Mouse (Mus musculus) monocyte, adult 5-6 weeks (primary cell): Measurements from ENCODE around the gene Il17rd. TPM values are rescaled to one million over a fixed set of nuclear protein-coding genes. Genes with fewer than 3 reads are reported as not detected.

Source experiments
- ATAC-seq: fragments of 153-309, 156-312 bp; replicated peaks from 2 replicates; pipeline ENCODE4 v1.8.0; 2017; ENCODE audit warnings: mild to moderate bottlenecking; ENCODE audit not compliant: low TSS enrichment, insufficient number of reproducible peaks, severe bottlenecking, poor library complexity, low FRiP score
- total RNA-seq: library from RNA; stranded (forward); fragments of 200-1000, 200-491, 200-594 nt; gene quantifications from 3 replicates; pipeline ENCODE4 v1.2.3, GENCODE M21; 2017

Gene Il17rd
- total RNA-seq, 1 experiment from 2014 or later, result 0.29 TPM

- no peak for ATAC-seq
These were observed 83.9 kb downstream of the Il17rd start for GRCm38 (mm10) chr14:27122646-27123045.

- no peak for ATAC-seq
These were observed 84.8 kb downstream of the Il17rd start for GRCm38 (mm10) chr14:27123543-27123942.

DNA sequence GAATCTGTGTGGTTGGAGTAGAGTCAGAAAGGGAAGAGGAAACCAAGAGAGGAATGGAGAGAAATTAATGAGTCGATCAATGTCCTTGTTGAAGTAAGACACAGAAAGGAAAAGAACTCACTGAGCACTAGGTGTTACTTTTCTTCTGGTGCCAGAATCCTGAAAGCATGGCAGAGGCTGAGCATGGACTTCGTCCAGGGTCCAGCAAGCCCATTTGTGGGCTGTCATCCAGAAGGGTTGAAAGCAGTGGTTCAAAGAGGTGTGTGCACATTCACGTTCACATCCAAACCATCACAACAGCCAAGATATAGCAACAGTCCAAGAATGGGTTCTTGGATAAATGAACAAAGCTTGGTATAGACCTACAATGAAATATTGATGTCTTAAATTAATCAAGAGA, 91.3 kb downstream of the Il17rd start:
- ATAC-seq, result no peak

DNA sequence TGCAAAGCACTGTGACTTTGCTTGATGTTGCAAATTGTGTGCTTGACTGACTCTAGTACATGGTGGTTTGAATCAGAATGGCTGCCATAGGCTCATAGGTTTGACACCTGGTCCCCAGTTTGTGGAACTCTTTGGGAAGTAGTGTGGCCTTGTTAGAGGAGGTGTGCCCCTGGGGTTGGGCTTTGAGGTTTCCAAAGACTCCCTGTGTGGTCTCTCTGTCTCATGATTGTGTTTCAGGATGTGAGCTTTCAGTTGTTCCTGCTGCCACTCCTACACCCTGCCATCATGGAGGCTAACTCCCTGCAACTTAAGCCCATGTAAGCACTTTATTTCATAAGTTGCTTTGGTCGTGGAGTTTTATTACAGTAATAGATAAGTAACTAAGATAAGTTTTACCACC, 91.9 kb downstream of the Il17rd start:
- no peak for ATAC-seq

- no peak for ATAC-seq
These were observed 92.8 kb downstream of the Il17rd start for GRCm38 (mm10) chr14:27131521-27131920.

GRCm38 (mm10) chr14:27138891-27139290, 100.2 kb downstream of the Il17rd start:
- ATAC-seq, result no peak

GRCm38 (mm10) chr14:27139968-27140367, 101.2 kb downstream of the Il17rd start:
- no peak for ATAC-seq

DNA sequence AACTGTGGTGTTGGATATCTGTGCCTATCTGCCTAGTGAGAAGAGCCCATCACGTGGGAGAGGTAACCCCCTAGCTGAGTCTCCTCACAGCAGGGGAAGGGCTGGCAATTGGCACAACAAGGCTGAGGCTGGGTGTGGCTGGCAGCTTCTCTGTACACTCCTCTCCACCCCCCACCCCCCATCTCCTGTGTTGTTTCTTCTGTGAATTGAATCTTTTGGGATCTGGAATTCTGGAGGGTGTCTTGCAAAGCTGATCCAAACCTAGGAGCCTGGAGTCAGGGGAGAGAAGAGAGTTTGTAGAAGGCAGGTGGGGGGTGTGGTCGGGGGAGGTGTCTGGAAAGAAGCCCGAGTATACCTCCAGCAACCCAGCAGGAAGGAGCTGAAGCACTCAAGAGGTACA, 102.7 kb downstream of the Il17rd start:
- no peak for ATAC-seq

- ATAC-seq, result no peak
These were observed 103.9 kb downstream of the Il17rd start for GRCm38 (mm10) chr14:27142680-27143079.

DNA sequence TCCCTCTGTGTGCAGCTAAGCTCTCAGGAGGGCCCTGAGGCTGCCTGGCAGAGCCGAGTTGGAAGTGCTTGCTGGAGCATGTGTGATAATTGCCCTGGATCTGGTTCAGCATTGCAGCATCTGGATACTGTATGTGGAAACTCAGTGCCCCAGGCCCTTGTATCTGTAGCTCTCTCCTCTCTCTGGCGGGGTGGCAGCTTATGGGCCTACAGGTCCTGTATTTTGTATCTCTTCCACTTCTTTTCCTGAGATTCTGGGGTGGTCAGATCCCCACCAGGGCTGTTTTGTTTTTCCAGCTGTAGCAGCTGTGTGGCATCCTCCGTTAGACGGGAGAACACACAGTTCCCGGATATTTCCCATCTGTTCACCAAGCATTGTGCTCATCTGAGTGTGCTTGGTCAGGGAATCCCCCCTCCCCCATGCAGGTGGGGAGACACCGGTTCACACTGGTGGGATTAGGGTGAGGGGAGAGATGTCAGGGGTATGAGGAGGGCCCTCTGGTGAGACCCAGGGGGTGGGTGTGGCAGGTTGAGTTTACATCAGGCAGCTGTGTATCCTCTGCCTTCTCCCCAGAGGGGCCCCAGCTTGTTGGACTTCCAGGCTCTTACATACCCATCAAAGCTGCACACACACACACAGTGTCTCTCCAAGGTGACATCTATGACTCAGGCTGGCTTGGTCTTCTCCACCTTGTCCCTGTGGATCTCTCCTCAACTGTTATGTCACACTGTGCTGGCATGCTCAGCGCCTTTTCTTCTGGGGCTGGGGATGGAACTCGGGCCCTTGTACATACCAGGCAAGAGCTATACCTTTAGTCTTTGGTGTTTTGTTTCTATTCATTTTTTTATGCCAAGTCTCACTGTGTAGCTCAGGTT, 106.7 kb downstream of the Il17rd start:
- no peak for ATAC-seq

- no peak for ATAC-seq
These were observed 109.0 kb downstream of the Il17rd start for GRCm38 (mm10) chr14:27147726-27148125.

GRCm38 (mm10) chr14:27149401-27149800, 110.7 kb downstream of the Il17rd start:
- ATAC-seq, result no peak

- no peak for ATAC-seq
These were observed 111.4 kb downstream of the Il17rd start for GRCm38 (mm10) chr14:27150011-27150640.

DNA sequence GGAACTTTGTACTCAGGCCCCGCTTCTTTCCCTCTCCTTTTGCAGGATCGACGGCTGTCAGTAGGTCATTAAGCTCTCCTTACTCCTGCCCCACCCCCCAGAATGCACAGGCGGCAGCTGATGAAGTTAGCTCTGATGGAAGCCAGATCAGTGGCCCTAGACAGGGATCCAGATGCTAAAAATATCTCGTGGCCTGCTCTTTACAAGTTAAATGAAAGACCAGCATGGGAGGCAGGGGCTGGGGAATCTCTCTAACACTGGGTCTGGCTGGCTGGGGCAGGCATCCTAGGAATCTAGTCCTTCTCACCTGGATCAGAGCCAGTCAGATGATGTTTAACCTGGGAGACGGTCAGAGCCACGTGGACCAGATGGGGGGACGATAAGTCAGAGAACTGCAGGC, 112.7 kb downstream of the Il17rd start:
- no peak for ATAC-seq

- no peak for ATAC-seq
These were observed 116.3 kb downstream of the Il17rd start for GRCm38 (mm10) chr14:27155088-27155487.

GRCm38 (mm10) chr14:27156032-27156431, 117.3 kb downstream of the Il17rd start:
- no peak for ATAC-seq

Other genes starting within 250 kb of the Il17rd start
- 1.9 to 4.9 TPM (median 2.4 TPM) in 3 replicates for gene Asb14, start 144.4 kb upstream of the Il17rd start, total RNA-seq
- gene Appl1, start 67.7 kb upstream of the Il17rd start, total RNA-seq, result 28.4 to 48.0 TPM (median 47.6 TPM) in 3 replicates
- gene Hesx1, start 44.5 kb upstream of the Il17rd start, total RNA-seq, result not detected in 3 replicates
- 243 to 292 TPM (median 261 TPM) in 3 replicates for gene Arhgef3, start 76.0 kb downstream of the Il17rd start, total RNA-seq